Comparison of ENCODE assay signal across 8 mouse cellular contexts in genomic region chr10:78590744-78591143, GRCm38 (mm10). TPM values are rescaled to one million over a fixed set of nuclear protein-coding genes. Genes with fewer than 3 reads are reported as not detected.
DNase-seq lines count a peak whose midpoint lies in the region; ATAC-seq and TF ChIP-seq lines count a peak whose summit lies in the region.

No protein-coding gene starts in this region.

- H3K27me3 ChIP-seq in forebrain, embryonic 16.5 days (replicated peaks; ENCODE audit: control insufficient read depth, insufficient read depth, low read length), result no peaks in the 10 kb centered on the region
- H3K27me3 ChIP-seq in intestine, embryonic 15.5 days (replicated peaks), result no peaks in the 10 kb centered on the region
- no peaks in the 10 kb centered on the region for H3K27me3 ChIP-seq in lung, postnatal 0 days (replicated peaks; ENCODE audit: insufficient read depth, low read length)
- no peaks in the 10 kb centered on the region for H3K27me3 ChIP-seq in stomach, postnatal 0 days (ENCODE audit: control insufficient read depth, insufficient read depth, low read length)

- ATAC-seq in forebrain, embryonic 16.5 days, result no peak
- ATAC-seq in intestine, embryonic 15.5 days, result no peak
- peak; percentile 72 for ATAC-seq in lung, postnatal 0 days
- ATAC-seq in stomach, postnatal 0 days (ENCODE audit: low FRiP score, low TSS enrichment), result no peak
- ATAC-seq in activated CD4-positive, CD25-positive, alpha-beta regulatory T cell, adult 4 months, result no peak

- no peaks in the 10 kb centered on the region for H3K9me3 ChIP-seq in forebrain, embryonic 16.5 days (ENCODE audit: control insufficient read depth, low read length)
- H3K9me3 ChIP-seq in intestine, embryonic 15.5 days, result no peaks in the 10 kb centered on the region
- no peaks in the 10 kb centered on the region for H3K9me3 ChIP-seq in lung, postnatal 0 days (ENCODE audit: low read length)
- H3K9me3 ChIP-seq in stomach, postnatal 0 days (ENCODE audit: control insufficient read depth, low read length), result no peaks in the 10 kb centered on the region

- H3K27ac ChIP-seq in gastrocnemius, adult 2 months, result peak overlapping the region; percentile 93
- H3K27ac ChIP-seq in forebrain, embryonic 16.5 days (ENCODE audit: low read length), result no peak overlapping the region
- H3K27ac ChIP-seq in intestine, embryonic 15.5 days, result peak overlapping the region; percentile 83
- H3K27ac ChIP-seq in lung, postnatal 0 days (ENCODE audit: low read length), result peak overlapping the region; percentile 92
- H3K27ac ChIP-seq in stomach, postnatal 0 days (replicated peaks), result peak overlapping the region; percentile 85

- H3K9ac ChIP-seq in forebrain, embryonic 16.5 days (replicated peaks; ENCODE audit: low read depth, low read length), result no peak overlapping the region; the same call in 1 of the 2 replicates
- peak overlapping the region; percentile 74 for H3K9ac ChIP-seq in intestine, embryonic 15.5 days
- H3K9ac ChIP-seq in lung, postnatal 0 days (replicated peaks; ENCODE audit: low read depth), result peak overlapping the region; percentile 91
- peak overlapping the region; percentile 80 for H3K9ac ChIP-seq in stomach, postnatal 0 days (ENCODE audit: low read length)

- DNase-seq in gastrocnemius, adult 2 months, result peak; percentile 34
- no peak for DNase-seq in gastrocnemius, adult 8-10 months (ENCODE audit: low spot score in 2 of 2)
- peak; percentile 72 for DNase-seq in lung, postnatal 0 days (ENCODE audit: low spot score)
- peak; percentile 32 for DNase-seq in stomach, postnatal 0 days (ENCODE audit: low spot score)
- no peak for DNase-seq in right cerebral cortex, postnatal 25 days

- no peak for TF ChIP-seq CTCF in gastrocnemius, adult 2 months (IDR thresholded peaks at IDR 0.05)
- no peak for TF ChIP-seq CTCF in lung, postnatal 0 days (IDR thresholded peaks at IDR 0.05)
- no peak for TF ChIP-seq CTCF in stomach, postnatal 0 days (IDR thresholded peaks at IDR 0.05; ENCODE audit: low read depth)

- intact Hi-C loops in gastrocnemius, adult 2 months (cut with DNase I), result no loop called here

- H3K36me3 ChIP-seq in forebrain, embryonic 16.5 days (ENCODE audit: control insufficient read depth, insufficient read depth), result no peaks in the 10 kb centered on the region
- peaks cover 18% of the 10 kb centered on the region for H3K36me3 ChIP-seq in intestine, embryonic 15.5 days
- H3K36me3 ChIP-seq in lung, postnatal 0 days (ENCODE audit: insufficient read depth, low read length), result peaks cover 29% of the 10 kb centered on the region
- H3K36me3 ChIP-seq in stomach, postnatal 0 days (ENCODE audit: control insufficient read depth, insufficient read depth, low read length), result peaks cover 13% of the 10 kb centered on the region

- H3K4me3 ChIP-seq in gastrocnemius, adult 2 months, result peak overlapping the region; percentile 84
- H3K4me3 ChIP-seq in forebrain, embryonic 16.5 days (replicated peaks; ENCODE audit: low read length), result peak overlapping the region; percentile 44
- peak overlapping the region; percentile 61 for H3K4me3 ChIP-seq in intestine, embryonic 15.5 days (replicated peaks)
- peak overlapping the region; percentile 84 for H3K4me3 ChIP-seq in lung, postnatal 0 days (ENCODE audit: low read depth, low read length)
- peak overlapping the region; percentile 70 for H3K4me3 ChIP-seq in stomach, postnatal 0 days (ENCODE audit: low read depth, low read length)

- 43% methylated on average over 9 of the region's 9 CpGs for WGBS in forebrain, embryonic 16.5 days
- 18% methylated on average over 9 of the region's 9 CpGs for WGBS in intestine, embryonic 15.5 days
- WGBS in lung, postnatal 0 days, result 13% methylated on average over 9 of the region's 9 CpGs
- WGBS in stomach, postnatal 0 days, result 21% methylated on average over 9 of the region's 9 CpGs

- peak overlapping the region; percentile 64 for H3K4me2 ChIP-seq in forebrain, embryonic 16.5 days (ENCODE audit: low read length)
- peak overlapping the region; percentile 74 for H3K4me2 ChIP-seq in intestine, embryonic 15.5 days (replicated peaks)
- peak overlapping the region; percentile 78 for H3K4me2 ChIP-seq in lung, postnatal 0 days (replicated peaks; ENCODE audit: low read depth, low read length)
- H3K4me2 ChIP-seq in stomach, postnatal 0 days (replicated peaks; ENCODE audit: low read depth), result peak overlapping the region; percentile 71

- 0 out of 2 replicates have a peak, but pooled peaks have one; percentile 4 for TF ChIP-seq EP300 in lung, postnatal 0 days (IDR thresholded peaks at IDR 0.05)
- no peak for TF ChIP-seq EP300 in stomach, postnatal 0 days (optimal IDR thresholded peaks at IDR 0.05)

- H3K4me1 ChIP-seq in forebrain, embryonic 16.5 days (replicated peaks; ENCODE audit: control insufficient read depth, insufficient read depth, low read length), result peaks cover 12% of the 10 kb centered on the region
- no peaks in the 10 kb centered on the region for H3K4me1 ChIP-seq in intestine, embryonic 15.5 days (replicated peaks)
- 0 out of 2 replicates have a peak, but pooled peaks cover 11% of the 10 kb centered on the region for H3K4me1 ChIP-seq in lung, postnatal 0 days (ENCODE audit: insufficient read depth, low read depth, low read length)
- H3K4me1 ChIP-seq in stomach, postnatal 0 days (replicated peaks; ENCODE audit: control insufficient read depth, insufficient read depth), result no peaks in the 10 kb centered on the region

RNA-seq across cellular contexts. Expression of gene Syde1, which starts 1.0 kb away (rescaled TPM):
- 1 to 10 TPM; 3.0 to 5.1 TPM for total RNA-seq in gastrocnemius, adult 2 months (2021)
- 1 to 10 TPM; 2.2 to 3.6 (median 2.6) TPM for total RNA-seq in gastrocnemius, adult 8-10 months (2022)
- 3.9 TPM in 2 replicates for polyA plus RNA-seq in forebrain, embryonic 16.5 days (2015; fragmentation: Nextera tagmentation; extraction: Ambion mirVana)
- 12.7 and 13.9 TPM in 2 replicates for polyA plus RNA-seq in intestine, embryonic 15.5 days (2015; fragmentation: Nextera tagmentation; extraction: Ambion mirVana)
- 16.1 and 17.4 TPM in 2 replicates for polyA plus RNA-seq in lung, postnatal 0 days (2015; fragmentation: Nextera tagmentation; extraction: Ambion mirVana)
- 5.8 and 7.2 TPM in 2 replicates for polyA plus RNA-seq in stomach, postnatal 0 days (2015; fragmentation: Nextera tagmentation; extraction: Ambion mirVana)
- 1 to 10 TPM in 1 of 2 experiments, under 1 TPM in 1; 0.46 to 1.1 TPM for polyA plus RNA-seq in activated CD4-positive, CD25-positive, alpha-beta regulatory T cell, adult 4 months (2017; shearing (Covaris generic))

RNA-seq across cellular contexts. Expression of gene Ilvbl, which starts 16.6 kb away (rescaled TPM):
- 10 to 100 TPM in 1 of 2 experiments, 1 to 10 TPM in 1; 9.0 to 17.9 TPM for total RNA-seq in gastrocnemius, adult 2 months (2021)
- 10 to 100 TPM in 3 of 4 experiments, 1 to 10 TPM in 1; 8.9 to 14.2 (median 10.5) TPM for total RNA-seq in gastrocnemius, adult 8-10 months (2022)
- polyA plus RNA-seq in forebrain, embryonic 16.5 days (2015; fragmentation: Nextera tagmentation; extraction: Ambion mirVana), result 38.5 and 48.3 TPM in 2 replicates
- polyA plus RNA-seq in intestine, embryonic 15.5 days (2015; fragmentation: Nextera tagmentation; extraction: Ambion mirVana), result 59.4 and 63.9 TPM in 2 replicates
- polyA plus RNA-seq in lung, postnatal 0 days (2015; fragmentation: Nextera tagmentation; extraction: Ambion mirVana), result 38.1 and 45.0 TPM in 2 replicates
- 60.6 and 62.3 TPM in 2 replicates for polyA plus RNA-seq in stomach, postnatal 0 days (2015; fragmentation: Nextera tagmentation; extraction: Ambion mirVana)
- 10 to 100 TPM; 62.9 to 71.6 TPM for polyA plus RNA-seq in activated CD4-positive, CD25-positive, alpha-beta regulatory T cell, adult 4 months (2017; shearing (Covaris generic))

RNA-seq across cellular contexts. Expression of gene Olfr1357, which starts 27.1 kb away (rescaled TPM):
- not detected for total RNA-seq in gastrocnemius, adult 2 months (2021)
- total RNA-seq in gastrocnemius, adult 8-10 months (2022), result not detected
- not detected in 2 replicates for polyA plus RNA-seq in forebrain, embryonic 16.5 days (2015; fragmentation: Nextera tagmentation; extraction: Ambion mirVana)
- not detected in 2 replicates for polyA plus RNA-seq in intestine, embryonic 15.5 days (2015; fragmentation: Nextera tagmentation; extraction: Ambion mirVana)
- not detected in 2 replicates for polyA plus RNA-seq in lung, postnatal 0 days (2015; fragmentation: Nextera tagmentation; extraction: Ambion mirVana)
- polyA plus RNA-seq in stomach, postnatal 0 days (2015; fragmentation: Nextera tagmentation; extraction: Ambion mirVana), result not detected in 2 replicates
- not detected for polyA plus RNA-seq in activated CD4-positive, CD25-positive, alpha-beta regulatory T cell, adult 4 months (2017; shearing (Covaris generic))

Comparison
In these comparisons a context has a peak if more than half of its experiments do, and no peak if none do; other contexts are left out.
1. DNase-seq: peak in gastrocnemius, adult 2 months (single experiment), lung, postnatal 0 days (single experiment) and stomach, postnatal 0 days (single experiment); none in gastrocnemius, adult 8-10 months (0 of 2) and right cerebral cortex, postnatal 25 days (single experiment).
2. Peak in every context shown above with its lines, with median percentiles within 50 percentile points of each other: H3K4me3 ChIP-seq and H3K4me2 ChIP-seq.